Mouse (Mus musculus) c-Kit-negative CD71-positive TER-119-positive erythroid progenitor cells, embryonic 14.5 days (primary cell): ENCODE results near the gene Fbxo7.

ENCODE experiments used
- DNase-seq: peaks from one replicate; pipeline ENCODE4 v3.0.0-alpha.2; 2013; ENCODE audit warnings: low read depth, low spot score

Fbxo7 gene

DNA sequence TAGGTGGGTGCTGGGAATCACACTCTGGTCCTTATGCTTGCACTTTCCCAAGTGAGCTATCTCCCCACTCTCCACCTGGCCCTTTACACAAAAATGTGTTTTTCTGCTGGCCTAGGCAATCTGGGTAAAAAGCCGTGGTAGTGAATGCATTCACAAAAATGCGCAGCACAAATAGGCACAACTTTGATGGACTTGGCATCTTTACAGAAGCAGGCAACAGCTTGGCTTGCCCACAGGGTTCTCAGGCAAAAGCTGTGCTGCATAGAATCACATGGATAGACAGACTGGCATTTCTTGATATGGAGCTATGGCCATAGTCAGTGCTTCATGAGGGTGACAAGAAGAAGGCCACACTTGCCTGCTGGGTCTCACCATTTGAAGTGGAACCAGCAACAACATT is 57.0 kb downstream of the Fbxo7 start:
- DNase-seq = no peak

- no peak for DNase-seq
These were observed 58.1 kb downstream of the Fbxo7 start for GRCm38 (mm10) chr10:86079921-86080320.

GRCm38 (mm10) chr10:86091919-86092318 is 70.1 kb downstream of the Fbxo7 start:
- DNase-seq = peak; percentile 34

- no peak for DNase-seq
These were observed 71.6 kb downstream of the Fbxo7 start for GRCm38 (mm10) chr10:86093109-86094035.

DNA sequence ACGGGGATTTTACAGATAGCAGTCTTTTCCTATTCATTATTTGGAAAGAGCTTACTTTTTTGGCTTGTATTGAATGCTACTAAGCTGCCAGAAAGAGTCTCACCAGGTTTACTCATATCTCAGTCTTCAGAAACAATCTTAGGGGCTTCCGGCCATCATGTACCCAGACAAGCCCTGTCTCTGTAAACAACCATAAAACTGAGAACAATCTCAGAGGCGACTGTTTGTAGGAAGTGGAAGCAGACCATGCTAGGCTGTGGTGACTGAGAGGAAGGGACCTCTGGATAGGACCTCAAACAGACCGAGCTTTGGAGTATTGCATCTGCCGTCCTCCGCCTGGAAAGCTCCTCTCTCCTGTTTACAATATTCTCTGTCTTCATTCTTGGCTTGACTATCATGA is 76.6 kb downstream of the Fbxo7 start:
- DNase-seq = no peak

- no peak for DNase-seq
These were observed 78.6 kb downstream of the Fbxo7 start for GRCm38 (mm10) chr10:86100281-86100851.
